Mouse (Mus musculus): ENCODE data around the gene Traf1.

Gene Traf1

GRCm38 (mm10) chr2:34938269-34939208 is 23.0 kb downstream of the Traf1 start:
- 70% methylated on average over 8 of the region's 8 CpGs for WGBS

DNA sequence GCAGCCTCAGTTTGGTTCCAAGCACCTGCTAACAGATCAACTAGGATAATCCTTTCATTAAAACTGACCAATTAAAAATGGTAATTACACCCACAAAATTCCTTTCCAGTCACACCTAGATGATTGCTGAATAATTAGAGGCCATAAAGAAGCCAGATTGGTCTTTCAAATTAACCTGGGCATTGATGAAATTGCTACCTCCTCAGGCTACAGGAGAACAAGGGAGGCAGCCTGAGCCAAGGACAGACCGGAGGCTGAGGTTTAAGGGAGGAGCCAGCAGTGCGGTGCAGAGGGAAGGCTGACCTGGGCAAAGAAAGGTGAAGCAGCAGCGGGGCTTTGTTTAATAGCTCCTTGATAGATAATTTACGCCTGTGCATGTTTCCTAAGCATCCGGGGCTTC is 24.1 kb downstream of the Traf1 start:
- WGBS, result 80% methylated on average over 5 of the region's 5 CpGs

DNA sequence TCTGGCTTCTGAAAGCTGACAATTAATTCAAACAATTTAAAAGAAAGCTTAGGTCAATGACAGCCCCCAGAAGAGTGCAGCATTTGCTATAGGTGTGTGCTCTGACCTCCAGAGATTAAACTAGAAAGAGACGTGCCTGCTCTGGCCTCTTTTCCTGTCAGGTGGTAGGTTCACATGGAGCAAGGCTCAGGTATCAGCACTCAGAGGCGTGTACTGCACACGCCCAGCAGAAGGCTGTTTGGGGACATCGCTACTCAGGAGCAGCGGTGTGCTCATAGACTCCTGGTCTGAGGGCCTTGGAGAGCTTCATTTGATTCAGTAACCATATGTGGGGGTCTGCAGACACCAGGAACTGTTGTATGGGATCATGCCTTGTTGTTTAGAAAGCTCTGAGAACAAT is 34.3 kb downstream of the Traf1 start:
- WGBS, result 85% methylated on average over 5 of the region's 5 CpGs

DNA sequence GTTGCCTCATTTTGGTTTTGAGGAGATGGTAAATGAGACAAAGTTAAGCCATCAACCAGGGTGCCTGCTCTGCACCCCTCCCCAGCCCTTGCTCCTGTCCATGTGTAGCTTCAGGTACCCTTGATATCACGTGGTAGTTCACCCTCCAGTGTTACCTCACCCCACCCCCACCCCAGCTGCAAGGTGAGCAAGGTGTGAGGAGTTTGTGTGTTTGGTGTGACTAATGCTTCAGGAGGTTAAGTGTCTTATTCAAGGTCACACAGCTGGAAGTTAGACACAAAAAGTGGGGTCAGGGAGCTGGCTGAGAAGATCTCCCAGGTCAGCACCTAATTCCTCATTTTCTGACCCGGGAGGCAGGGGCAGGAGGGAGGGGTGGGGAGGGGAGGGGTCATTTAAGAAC is 38.8 kb downstream of the Traf1 start:
- 38% methylated on average over 2 of the region's 2 CpGs for WGBS

DNA sequence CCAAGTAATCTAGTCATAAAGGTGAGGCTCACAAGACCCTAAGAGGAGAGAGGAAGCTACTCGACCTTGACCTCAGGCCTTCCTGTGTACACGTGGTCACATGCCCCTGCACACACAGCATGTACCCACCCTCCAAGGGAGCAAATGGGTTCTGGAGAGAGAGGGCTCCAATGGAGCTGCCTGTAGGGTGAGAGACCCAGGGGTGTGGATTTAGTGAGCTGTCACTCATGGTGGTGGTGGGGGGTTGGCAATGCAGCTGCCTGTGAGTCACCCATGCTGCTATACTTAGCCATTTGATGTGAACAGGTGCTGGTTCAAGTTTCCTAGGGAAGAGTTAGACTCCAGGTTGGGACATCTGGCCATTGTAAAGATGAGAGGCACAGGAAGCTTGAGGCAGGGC is 41.4 kb downstream of the Traf1 start:
- WGBS, result 64% methylated on average over 2 of the region's 2 CpGs

GRCm38 (mm10) chr2:34915103-34915502 is 46.5 kb downstream of the Traf1 start:
- 90% methylated on average over 2 of the region's 2 CpGs for WGBS

DNA sequence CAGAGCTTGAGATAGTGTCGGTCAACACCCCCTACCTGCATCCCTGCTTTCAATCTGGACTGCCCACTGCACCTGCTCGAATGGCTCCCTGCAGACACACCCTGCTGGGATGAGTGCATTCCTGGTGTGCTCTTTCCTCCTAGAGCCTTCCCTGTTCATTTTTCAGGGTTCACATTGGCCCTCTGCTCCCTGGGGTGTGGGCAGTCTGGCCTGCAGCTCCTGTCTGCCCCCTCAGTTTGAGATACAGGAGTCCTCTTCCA is 46.8 kb downstream of the Traf1 start:
- 58% methylated on average over 2 of the region's 2 CpGs for WGBS

DNA sequence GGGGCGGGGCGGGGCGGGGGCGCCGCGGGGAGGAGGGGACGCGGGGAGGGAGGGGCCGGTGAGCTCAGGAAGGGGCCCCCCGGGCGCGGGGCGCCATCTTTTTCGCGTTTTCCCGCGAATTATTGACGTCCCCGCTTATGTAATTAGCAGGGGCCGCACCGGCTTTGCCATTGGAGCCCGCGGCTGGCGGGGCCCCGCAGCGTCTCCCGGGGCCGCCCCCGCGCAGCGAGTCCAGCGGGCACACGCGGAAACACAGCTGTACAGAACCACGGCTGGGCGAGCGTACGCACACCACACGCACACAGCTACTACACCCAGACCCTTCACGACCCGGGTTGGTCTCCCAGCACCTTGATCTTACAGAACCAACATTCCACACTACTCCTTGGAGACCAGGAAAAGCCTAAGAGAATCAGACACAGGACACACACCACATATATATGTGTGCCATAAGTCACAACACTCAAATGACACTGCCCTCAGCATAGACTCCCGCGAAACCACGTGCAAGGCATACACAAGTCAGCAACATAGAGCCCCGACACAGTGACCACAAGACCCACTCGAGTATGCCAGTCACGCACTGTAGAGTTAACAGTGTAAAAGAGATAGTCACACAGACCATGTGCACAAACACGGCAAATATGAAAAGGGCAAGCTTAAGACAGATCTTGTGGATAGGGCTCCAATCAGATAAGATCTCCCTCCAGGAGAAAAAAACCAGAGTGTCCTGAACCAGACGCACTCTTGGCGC is 47.3 kb downstream of the Traf1 start:
- WGBS, result 8% methylated on average over 42 of the region's 50 CpGs

DNA sequence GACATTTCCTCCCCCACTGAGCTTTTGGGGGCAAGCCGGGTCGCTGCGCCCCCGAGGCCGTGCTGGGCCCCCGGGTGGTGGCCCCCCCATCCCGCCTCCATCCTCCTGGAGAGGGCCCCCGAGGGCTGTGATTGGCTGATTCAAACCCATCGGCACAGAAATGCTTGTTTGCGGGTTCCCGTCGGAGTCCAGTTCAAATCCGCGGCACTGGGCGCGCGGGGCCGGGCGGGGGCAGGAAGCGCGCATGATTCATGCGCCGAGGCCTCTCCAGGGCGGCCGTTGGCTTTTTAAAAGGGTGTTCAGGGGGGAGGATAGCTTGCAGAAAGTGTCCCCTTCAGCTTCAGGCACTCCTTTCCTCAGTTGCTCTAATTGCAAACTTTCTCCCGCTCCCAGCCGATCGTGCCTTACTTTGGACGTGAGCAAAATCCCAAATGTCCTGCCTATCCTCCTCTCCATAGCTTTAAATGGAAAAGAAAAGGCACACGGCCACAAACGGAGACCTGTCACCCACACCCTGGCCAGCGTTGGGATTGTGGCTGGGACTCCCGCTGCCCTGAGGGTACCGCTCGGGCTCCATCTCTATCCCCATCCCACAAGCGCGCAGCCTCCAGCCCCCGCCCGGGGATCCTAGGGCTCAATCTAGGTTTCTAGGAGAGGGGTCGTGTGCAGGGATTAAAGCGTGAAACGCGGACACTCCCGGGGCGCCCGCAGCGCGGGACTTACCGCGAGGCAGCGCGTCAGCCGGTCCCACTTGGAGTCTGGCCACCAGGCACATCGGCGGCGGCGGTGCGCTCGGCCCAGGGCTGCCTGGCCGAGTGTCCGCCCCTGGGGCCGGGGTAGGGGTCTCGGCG is 48.1 kb downstream of the Traf1 start, which contains the start of gene Phf19:
TSS of gene Phf19 (minus strand) at position 809 of the 851 bp plus-strand sequence.
- WGBS, result 2% methylated on average over 64 of the region's 64 CpGs

GRCm38 (mm10) chr2:34912613-34913012 is 49.0 kb downstream of the Traf1 start:
- 75% methylated on average over 7 of the region's 7 CpGs for WGBS

DNA sequence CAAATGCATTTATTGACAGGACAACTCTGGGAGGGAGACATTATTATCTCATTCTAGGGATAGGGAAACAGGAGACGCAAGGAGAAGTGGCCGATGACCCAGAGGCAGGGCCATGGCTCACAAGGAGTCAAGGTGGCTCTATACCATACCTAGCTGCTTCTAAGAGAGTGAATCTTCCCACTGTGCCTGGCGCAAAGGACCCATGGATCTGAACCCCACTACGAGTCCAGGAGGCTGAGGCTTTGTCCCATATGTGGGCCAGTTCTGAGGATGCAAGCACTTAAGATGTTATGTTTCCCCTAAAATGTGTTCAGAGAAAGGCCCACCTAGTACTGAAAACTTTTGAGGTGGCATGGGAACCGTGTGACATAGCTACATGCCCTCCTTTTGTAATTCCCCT is 49.7 kb downstream of the Traf1 start:
- WGBS, result 93% methylated on average over 5 of the region's 5 CpGs

DNA sequence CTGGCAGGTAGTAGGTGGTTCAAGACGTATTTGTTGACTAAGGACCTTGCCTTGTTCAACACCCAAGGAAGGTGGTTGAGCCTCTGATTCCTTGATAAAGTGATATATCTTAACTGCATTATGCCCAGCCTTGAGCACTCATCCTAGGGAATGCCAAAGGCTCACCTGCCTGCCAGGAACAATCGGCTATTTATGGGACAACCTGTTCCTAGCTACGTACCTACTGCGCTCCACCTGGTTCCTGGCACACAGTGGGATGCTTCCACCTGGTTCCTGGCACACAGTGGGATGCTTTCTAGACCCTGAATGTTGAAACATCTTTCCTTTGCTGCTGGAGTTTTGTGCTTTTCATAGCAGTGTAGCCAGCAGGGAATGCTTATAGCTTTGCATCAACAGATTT is 51.9 kb downstream of the Traf1 start:
- WGBS, result 96% methylated on average over 4 of the region's 4 CpGs

DNA sequence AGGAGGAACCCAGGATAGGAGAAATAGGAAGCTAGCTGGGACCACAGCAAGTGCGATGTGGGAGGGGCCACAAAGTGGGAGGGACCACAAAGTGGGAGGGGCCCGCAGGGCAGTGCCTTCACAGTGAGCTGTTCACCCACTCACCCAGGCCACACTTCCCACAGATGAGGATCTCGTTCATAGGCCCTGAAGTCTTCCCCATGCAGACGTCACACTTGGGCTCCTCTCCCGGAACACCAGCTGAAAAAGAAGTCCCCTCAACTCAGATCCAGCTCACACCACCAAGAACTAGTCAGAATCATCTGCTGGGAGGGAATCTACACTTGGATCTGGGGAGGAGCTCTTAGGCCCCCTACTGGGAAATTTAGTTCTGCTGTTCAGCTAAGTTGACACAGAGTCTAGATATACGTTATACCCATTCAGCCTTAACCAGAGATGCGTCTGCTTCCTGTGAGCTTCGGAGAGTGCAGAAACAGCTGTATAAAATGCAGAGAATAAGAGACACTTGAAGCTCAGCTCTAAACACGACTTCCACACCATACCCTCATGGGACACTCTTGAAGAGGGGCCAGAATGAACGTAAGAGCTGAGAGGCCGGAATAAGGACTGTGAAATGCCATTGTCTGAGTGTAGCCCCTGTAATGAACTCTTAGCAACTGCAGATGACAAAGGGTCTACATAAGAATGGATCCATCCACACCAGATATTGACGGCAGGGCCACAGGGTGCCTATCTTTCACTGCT is 54.5 kb downstream of the Traf1 start:
- 56% methylated on average over 12 of the region's 12 CpGs for WGBS

DNA sequence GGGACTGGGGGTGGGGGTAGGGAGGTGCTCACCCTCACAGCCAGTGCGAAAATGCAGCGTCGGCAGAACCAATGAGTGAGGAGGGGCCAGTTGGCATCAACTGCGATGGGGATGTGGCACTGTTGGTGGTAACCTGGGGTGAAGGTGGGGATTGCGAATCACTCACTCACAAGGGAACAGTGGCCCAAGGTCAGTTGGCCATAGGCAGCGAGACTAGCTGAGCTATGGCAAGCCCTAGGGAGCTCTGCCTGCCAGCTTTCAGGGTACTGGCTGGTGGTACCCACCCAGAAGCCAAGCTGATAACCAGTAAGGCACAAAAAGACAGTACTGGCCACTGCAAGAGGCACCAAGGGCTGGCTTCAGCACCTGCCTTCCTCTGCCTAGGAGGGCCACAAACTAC is 55.1 kb downstream of the Traf1 start:
- 89% methylated on average over 6 of the region's 6 CpGs for WGBS

DNA sequence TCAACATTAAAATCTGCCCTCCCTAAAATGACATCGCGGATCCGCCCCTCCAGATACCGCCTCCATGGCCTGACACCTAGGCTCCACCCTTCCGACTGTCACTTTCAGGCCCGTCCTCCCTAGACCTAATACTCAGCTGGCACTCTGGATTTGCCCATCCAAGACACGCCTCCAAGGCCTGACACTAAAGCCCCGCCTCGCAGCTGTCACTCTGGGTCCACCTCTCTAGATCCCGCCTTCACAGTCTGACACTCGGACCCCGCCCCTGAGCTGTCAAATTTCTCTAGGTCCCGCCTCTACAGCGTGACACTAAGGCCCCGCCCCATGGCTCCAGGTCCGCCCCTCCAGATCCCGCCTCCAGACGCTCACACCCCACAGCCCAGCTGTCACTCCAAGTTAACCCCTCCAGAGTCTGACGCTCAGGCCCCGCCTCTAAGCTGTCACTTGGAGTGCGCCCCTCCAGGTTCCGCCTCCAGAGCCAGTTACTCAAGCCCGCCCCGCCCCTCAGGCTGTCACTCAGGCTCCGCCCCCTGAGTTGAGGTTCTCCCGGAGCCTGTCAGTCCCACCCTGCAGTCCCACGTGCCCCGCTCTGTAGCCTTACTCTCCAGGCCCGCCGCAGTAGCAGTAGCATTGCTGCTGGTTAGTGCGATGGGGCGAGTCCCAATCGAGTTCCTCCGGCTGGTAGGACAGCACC is 56.6 kb downstream of the Traf1 start:
- WGBS, result 1% methylated on average over 34 of the region's 34 CpGs

DNA sequence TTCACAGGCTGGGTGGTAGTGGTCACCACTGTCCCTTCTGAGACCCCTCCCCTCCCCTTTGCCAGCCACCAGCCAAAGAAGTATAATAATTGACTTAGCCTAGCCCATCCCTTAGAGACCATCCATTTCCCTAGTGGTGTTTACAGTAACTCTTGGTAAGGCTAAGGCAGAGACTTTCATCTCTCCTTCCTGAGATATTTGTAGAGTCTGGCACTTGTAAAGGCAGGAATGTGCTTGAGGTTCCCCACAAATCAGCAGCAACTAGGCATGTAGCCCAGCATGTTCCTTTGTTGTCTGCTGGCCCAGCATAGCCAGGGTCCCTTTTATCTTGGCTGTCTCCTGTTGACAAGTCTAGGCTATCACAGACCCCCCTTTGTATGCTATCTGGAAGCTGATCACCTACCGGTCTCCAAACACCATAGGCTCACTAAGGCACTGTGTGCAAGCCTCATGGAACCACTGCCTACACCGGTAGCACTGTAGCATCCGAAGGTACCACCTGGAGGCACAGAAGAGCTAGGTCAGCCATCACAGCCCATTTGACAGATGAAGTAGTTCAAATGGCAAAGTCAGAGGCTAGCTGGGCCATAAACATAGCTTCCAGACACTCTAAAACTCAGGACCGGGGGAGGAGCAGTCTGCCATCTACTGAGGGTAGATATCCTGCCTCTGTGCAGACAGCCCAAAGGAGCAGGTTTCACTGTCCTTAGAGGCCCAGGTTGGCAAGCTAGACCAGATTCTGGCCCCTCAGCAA is 57.7 kb downstream of the Traf1 start:
- WGBS, result 69% methylated on average over 4 of the region's 4 CpGs

DNA sequence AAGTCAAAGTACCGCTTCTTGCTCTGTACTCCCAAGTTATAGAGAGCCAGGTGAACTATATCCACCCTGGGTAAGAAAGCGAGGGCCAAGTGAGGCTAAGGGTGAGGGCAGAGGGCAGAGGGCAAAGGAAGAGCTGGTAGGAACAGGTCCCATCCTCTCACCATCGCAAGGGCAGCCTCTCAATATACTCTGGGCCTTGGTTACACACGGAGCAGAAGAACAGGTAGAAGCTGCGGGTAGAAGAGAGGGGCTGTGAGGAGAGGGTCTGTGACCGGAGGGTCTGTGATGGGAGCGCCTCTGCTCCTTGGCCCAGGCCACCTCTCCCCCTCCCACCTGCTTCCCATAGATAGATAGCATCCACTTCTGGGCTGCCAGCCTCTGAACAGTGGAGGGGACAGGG is 58.4 kb downstream of the Traf1 start:
- 95% methylated on average over 7 of the region's 7 CpGs for WGBS

DNA sequence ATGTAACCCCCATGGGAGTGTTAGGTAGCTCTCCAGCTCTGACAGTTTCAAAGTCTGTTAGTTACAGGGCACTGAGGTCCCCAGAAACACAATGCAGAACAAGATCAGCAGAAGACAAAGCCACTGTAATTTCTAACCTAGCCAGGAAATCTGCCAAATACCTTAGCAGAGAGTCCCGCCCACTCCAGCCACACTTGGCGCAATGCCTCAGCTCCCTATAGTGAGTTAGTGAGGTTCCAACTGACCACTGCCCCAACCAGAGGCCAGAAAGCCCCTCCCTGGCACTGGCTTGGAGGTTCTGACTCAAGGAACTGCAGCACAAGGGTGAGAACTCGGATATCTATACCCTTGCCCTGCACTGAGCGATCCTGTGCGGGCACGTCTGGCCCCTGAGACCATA is 58.8 kb downstream of the Traf1 start:
- WGBS, result 92% methylated on average over 6 of the region's 6 CpGs

DNA sequence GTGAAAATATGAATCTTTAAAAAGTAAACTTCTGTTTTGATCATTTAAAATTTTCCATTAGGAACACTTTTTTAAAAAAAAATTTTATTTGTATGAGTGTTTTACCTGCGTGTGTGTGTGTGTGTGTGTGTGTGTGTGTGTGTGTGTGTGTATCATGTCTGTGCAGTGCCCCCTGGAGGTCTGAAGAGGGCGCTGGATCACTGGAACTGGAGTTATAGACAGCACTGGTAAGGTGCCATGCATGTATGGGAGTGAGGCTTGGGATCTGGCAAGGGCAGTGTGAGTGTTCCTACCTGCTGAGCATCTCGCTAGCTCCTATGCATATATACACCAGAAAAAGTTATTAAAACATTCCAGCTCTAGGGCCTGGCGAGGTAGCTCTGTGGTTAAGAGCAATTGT is 59.8 kb downstream of the Traf1 start:
- 79% methylated on average over 4 of the region's 4 CpGs for WGBS

DNA sequence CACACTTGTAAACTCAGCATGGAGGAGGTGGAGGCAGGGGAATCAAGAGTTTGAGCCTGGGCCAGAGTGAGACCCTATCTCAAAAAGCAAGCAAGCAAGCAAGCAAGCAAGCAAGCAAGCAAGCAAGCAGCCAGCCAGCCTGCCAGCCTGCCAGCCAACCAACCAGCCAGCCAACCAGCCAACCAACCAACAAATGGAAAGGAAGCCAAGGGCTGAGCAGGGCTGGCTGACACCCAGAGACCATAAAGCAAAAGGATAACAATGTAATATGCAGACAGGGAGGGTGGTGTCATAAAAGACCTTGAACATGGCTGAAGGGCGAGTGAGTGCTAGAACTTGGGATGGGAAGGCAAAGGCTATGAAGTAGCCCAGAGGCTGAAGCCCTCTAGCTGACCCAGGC is 61.2 kb downstream of the Traf1 start:
- WGBS, result 91% methylated on average over 1 of the region's 1 CpGs

All from cerebral cortex, adult 2 months (tissue).